8 mouse cellular contexts compared by ENCODE assay signal in the genomic region with DNA sequence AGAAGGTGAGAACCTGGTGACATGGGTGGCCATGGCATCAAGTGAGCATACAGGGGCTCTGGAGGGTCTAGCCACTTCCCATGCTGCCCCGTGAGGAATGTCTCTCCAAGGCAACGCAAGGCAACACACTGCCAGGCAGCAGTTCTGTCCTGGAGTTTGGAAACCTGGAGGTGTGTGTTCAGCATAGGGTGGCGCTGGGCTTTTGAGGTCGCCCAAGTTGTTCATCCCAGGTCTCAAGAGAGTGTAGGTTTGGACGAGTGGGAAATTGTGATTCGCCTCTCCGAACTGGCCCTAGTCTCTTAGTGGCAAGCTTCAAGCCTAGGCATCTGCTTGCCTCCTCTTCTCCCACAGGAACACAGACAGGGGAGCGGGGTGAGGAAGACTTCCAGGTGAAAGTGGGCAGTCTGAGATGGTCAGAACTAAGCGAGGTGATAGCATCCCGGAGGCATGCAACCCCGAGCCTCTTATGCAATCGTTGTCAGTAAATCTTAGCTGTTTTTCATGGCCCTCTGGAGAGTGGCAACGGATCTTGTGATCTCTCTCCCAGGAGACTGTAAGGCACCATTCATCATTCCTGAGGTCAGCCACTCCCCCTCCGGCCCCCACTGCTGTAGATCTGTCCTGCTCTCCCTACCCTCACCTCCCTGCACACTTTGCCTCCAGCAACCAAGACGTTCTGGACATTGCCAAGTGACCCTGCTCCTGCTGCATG. TPM values are rescaled to one million over a fixed set of nuclear protein-coding genes. Genes with fewer than 3 reads are reported as not detected.
DNase-seq lines count a peak whose midpoint lies in the region; ATAC-seq lines count a peak whose summit lies in the region.

No protein-coding gene starts in this region.

- peak overlapping the region; percentile 61 for H3K4me3 ChIP-seq in heart, embryonic 16.5 days (ENCODE audit: low read length)
- peak overlapping the region; percentile 27 for H3K4me3 ChIP-seq in limb, embryonic 11.5 days (ENCODE audit: low read depth, low read length)
- peak overlapping the region; percentile 32 for H3K4me3 ChIP-seq in neural tube, embryonic 12.5 days

- no peak for ATAC-seq in heart, embryonic 16.5 days (replicated peaks; ENCODE audit: extremely low read depth, insufficient read depth, low FRiP score)
- no peak for ATAC-seq in limb, embryonic 11.5 days (ENCODE audit: insufficient number of reproducible peaks, low FRiP score, low TSS enrichment, low read depth)
- ATAC-seq in neural tube, embryonic 12.5 days (ENCODE audit: low FRiP score, low read depth) = no peak
- no peak for ATAC-seq in frontal cortex, adult (ENCODE audit: low TSS enrichment)

- H3K4me1 ChIP-seq in heart, embryonic 16.5 days (ENCODE audit: control insufficient read depth, insufficient read depth, low read length) = peaks cover 4% of the 10 kb centered on the region; the same call in 1 of the 2 replicates
- H3K4me1 ChIP-seq in limb, embryonic 11.5 days (ENCODE audit: control insufficient read depth, insufficient read depth, low read length) = peaks cover 8% of the 10 kb centered on the region
- peaks cover 9% of the 10 kb centered on the region for H3K4me1 ChIP-seq in neural tube, embryonic 12.5 days

- 19% methylated on average over 15 of the region's 15 CpGs for WGBS in heart, embryonic 16.5 days
- 11% methylated on average over 15 of the region's 15 CpGs for WGBS in limb, embryonic 11.5 days
- WGBS in neural tube, embryonic 12.5 days = 20% methylated on average over 15 of the region's 15 CpGs

- 0 out of 2 replicates have a peak, but pooled peaks cover 4% of the 10 kb centered on the region for H3K36me3 ChIP-seq in heart, embryonic 16.5 days (ENCODE audit: control insufficient read depth, insufficient read depth)
- no peaks in the 10 kb centered on the region for H3K36me3 ChIP-seq in limb, embryonic 11.5 days (ENCODE audit: control insufficient read depth, insufficient read depth, low read length)
- no peaks in the 10 kb centered on the region for H3K36me3 ChIP-seq in neural tube, embryonic 12.5 days

- no peak overlapping the region for H3K27ac ChIP-seq in heart, embryonic 16.5 days (ENCODE audit: low read length)
- H3K27ac ChIP-seq in limb, embryonic 11.5 days (replicated peaks; ENCODE audit: low read depth, low read length) = no peak overlapping the region
- no peak overlapping the region for H3K27ac ChIP-seq in neural tube, embryonic 12.5 days

- peak; percentile 73 for DNase-seq in gastrocnemius, adult 18-20 months (ENCODE audit: low spot score)
- DNase-seq in gastrocnemius, postnatal 14 days = no peak
- peak; percentile 88 for DNase-seq in adrenal gland, adult 8-10 months
- DNase-seq in limb, embryonic 11.5 days (ENCODE audit: low spot score) = no peak
- no peak for DNase-seq in frontal cortex, postnatal 10 days (ENCODE audit: low spot score in 2 of 2)

- H3K9ac ChIP-seq in heart, embryonic 16.5 days (ENCODE audit: low read length) = peak overlapping the region; percentile 73
- no peak overlapping the region; the same call in 1 of the 2 replicates for H3K9ac ChIP-seq in limb, embryonic 11.5 days (ENCODE audit: low read length)
- H3K9ac ChIP-seq in neural tube, embryonic 12.5 days = peak overlapping the region; percentile 41; the same call in 1 of the 2 replicates

- peaks cover 3% of the 10 kb centered on the region; the same call in 1 of the 2 replicates for H3K9me3 ChIP-seq in heart, embryonic 16.5 days (replicated peaks; ENCODE audit: control insufficient read depth, low read length)
- no peaks in the 10 kb centered on the region; the same call in 1 of the 2 replicates for H3K9me3 ChIP-seq in limb, embryonic 11.5 days (ENCODE audit: control insufficient read depth, low read length)
- H3K9me3 ChIP-seq in neural tube, embryonic 12.5 days = no peaks in the 10 kb centered on the region

- intact Hi-C loops in gastrocnemius, postnatal 14 days (cut with DNase I; ENCODE audit: low total_unique reads) = no loop called here

- H3K27me3 ChIP-seq in heart, embryonic 16.5 days (ENCODE audit: control insufficient read depth, insufficient read depth, low read length) = peaks cover 3% of the 10 kb centered on the region; the same call in 1 of the 2 replicates
- H3K27me3 ChIP-seq in limb, embryonic 11.5 days (ENCODE audit: control insufficient read depth, insufficient read depth, low read length) = peaks cover 13% of the 10 kb centered on the region
- H3K27me3 ChIP-seq in neural tube, embryonic 12.5 days (replicated peaks) = peaks cover 41% of the 10 kb centered on the region

- H3K4me2 ChIP-seq in heart, embryonic 16.5 days (ENCODE audit: low read depth, low read length) = peak overlapping the region; percentile 87
- H3K4me2 ChIP-seq in limb, embryonic 11.5 days (ENCODE audit: low read depth, severe bottlenecking) = peak overlapping the region; percentile 56
- H3K4me2 ChIP-seq in neural tube, embryonic 12.5 days (replicated peaks) = peak overlapping the region; percentile 63

RNA-seq across cellular contexts. Expression of a gene that starts 0.8 kb away (rescaled TPM):
- total RNA-seq in gastrocnemius, adult 18-20 months (2021) = 10 to 100 TPM; 61.2 to 83.6 TPM
- 10 to 100 TPM; 30.0 to 33.4 TPM for total RNA-seq in gastrocnemius, postnatal 14 days (2021)
- 100 to 1,000 TPM; 443 to 768 (median 514) TPM for total RNA-seq in adrenal gland, adult 8-10 months (2022)
- polyA plus RNA-seq in heart, embryonic 16.5 days (2015; fragmentation: Nextera tagmentation; extraction: Ambion mirVana) = 35.7 and 36.5 TPM in 2 replicates
- polyA plus RNA-seq in limb, embryonic 11.5 days (2014; fragmentation: Nextera tagmentation; extraction: Ambion mirVana) = 5.3 and 7.2 TPM in 2 replicates
- polyA plus RNA-seq in neural tube, embryonic 12.5 days (2016; fragmentation: Nextera tagmentation; extraction: Ambion mirVana) = 19.0 TPM in 2 replicates

RNA-seq across cellular contexts. Expression of a gene that starts 15.5 kb away (rescaled TPM):
- total RNA-seq in gastrocnemius, adult 18-20 months (2021) = 10 to 100 TPM; 44.5 to 45.6 TPM
- 10 to 100 TPM; 36.4 to 38.7 TPM for total RNA-seq in gastrocnemius, postnatal 14 days (2021)
- total RNA-seq in adrenal gland, adult 8-10 months (2022) = 10 to 100 TPM; 39.6 to 67.0 (median 51.5) TPM
- 113 and 115 TPM in 2 replicates for polyA plus RNA-seq in heart, embryonic 16.5 days (2015; fragmentation: Nextera tagmentation; extraction: Ambion mirVana)
- 103 and 111 TPM in 2 replicates for polyA plus RNA-seq in limb, embryonic 11.5 days (2014; fragmentation: Nextera tagmentation; extraction: Ambion mirVana)
- 77.5 and 81.5 TPM in 2 replicates for polyA plus RNA-seq in neural tube, embryonic 12.5 days (2016; fragmentation: Nextera tagmentation; extraction: Ambion mirVana)

RNA-seq across cellular contexts. Expression of a gene that starts 24.7 kb away (rescaled TPM):
- 1 to 10 TPM; 2.0 to 2.3 TPM for total RNA-seq in gastrocnemius, adult 18-20 months (2021)
- 1 to 10 TPM; 2.1 to 3.3 TPM for total RNA-seq in gastrocnemius, postnatal 14 days (2021)
- total RNA-seq in adrenal gland, adult 8-10 months (2022) = 10 to 100 TPM in 2 of 4 experiments, 1 to 10 TPM in 2; 8.0 to 14.7 (median 11.5) TPM
- 6.2 and 6.4 TPM in 2 replicates for polyA plus RNA-seq in heart, embryonic 16.5 days (2015; fragmentation: Nextera tagmentation; extraction: Ambion mirVana)
- polyA plus RNA-seq in limb, embryonic 11.5 days (2014; fragmentation: Nextera tagmentation; extraction: Ambion mirVana) = 6.4 and 6.6 TPM in 2 replicates
- 6.6 and 7.0 TPM in 2 replicates for polyA plus RNA-seq in neural tube, embryonic 12.5 days (2016; fragmentation: Nextera tagmentation; extraction: Ambion mirVana)

RNA-seq across cellular contexts. Expression of a gene that starts 36.0 kb away (rescaled TPM):
- not detected for total RNA-seq in gastrocnemius, adult 18-20 months (2021)
- total RNA-seq in gastrocnemius, postnatal 14 days (2021) = not detected
- total RNA-seq in adrenal gland, adult 8-10 months (2022) = under 1 TPM in 1 of 4 experiments, not detected in 3; 0.73 TPM
- 3,470 and 5,161 TPM in 2 replicates for polyA plus RNA-seq in heart, embryonic 16.5 days (2015; fragmentation: Nextera tagmentation; extraction: Ambion mirVana)
- polyA plus RNA-seq in limb, embryonic 11.5 days (2014; fragmentation: Nextera tagmentation; extraction: Ambion mirVana) = 2.2 and 3.6 TPM in 2 replicates
- 5.1 and 5.5 TPM in 2 replicates for polyA plus RNA-seq in neural tube, embryonic 12.5 days (2016; fragmentation: Nextera tagmentation; extraction: Ambion mirVana)

RNA-seq across cellular contexts. Expression of a gene that starts 59.0 kb away (rescaled TPM):
- total RNA-seq in gastrocnemius, adult 18-20 months (2021) = 1,000 to 10,000 TPM; 2,496 to 2,633 TPM
- total RNA-seq in gastrocnemius, postnatal 14 days (2021) = 1,000 to 10,000 TPM; 3,325 to 3,362 TPM
- not detected for total RNA-seq in adrenal gland, adult 8-10 months (2022)
- 1,049 and 1,143 TPM in 2 replicates for polyA plus RNA-seq in heart, embryonic 16.5 days (2015; fragmentation: Nextera tagmentation; extraction: Ambion mirVana)
- 14.0 and 16.3 TPM in 2 replicates for polyA plus RNA-seq in limb, embryonic 11.5 days (2014; fragmentation: Nextera tagmentation; extraction: Ambion mirVana)
- 7.7 and 14.0 TPM in 2 replicates for polyA plus RNA-seq in neural tube, embryonic 12.5 days (2016; fragmentation: Nextera tagmentation; extraction: Ambion mirVana)

Comparison
In these comparisons a context has a peak if more than half of its experiments do, and no peak if none do; other contexts are left out.
1. DNase-seq: peak in gastrocnemius, adult 18-20 months (single experiment) and adrenal gland, adult 8-10 months (single experiment); none in gastrocnemius, postnatal 14 days (single experiment), limb, embryonic 11.5 days (single experiment) and frontal cortex, postnatal 10 days (0 of 2).
2. RNA of a gene that starts 0.8 kb away (total RNA-seq): 443 to 768 TPM in adrenal gland, adult 8-10 months; 61.2 to 83.6 TPM in gastrocnemius, adult 18-20 months and 30.0 to 33.4 TPM in gastrocnemius, postnatal 14 days; every median in the first group is over 4 times any median in the second.
3. Peak in every context shown above with its lines, with median percentiles within 50 percentile points of each other: H3K4me2 ChIP-seq and H3K4me3 ChIP-seq.